Mouse (Mus musculus) hindbrain, embryonic 13.5 days (tissue): ENCODE measurements around the gene Usp49. TPM values are rescaled to one million over a fixed set of nuclear protein-coding genes. Genes with fewer than 3 reads are reported as not detected.
A peak's percentile ranks its signal among the peaks of the same experiment; 100 is the strongest.

ENCODE experiments used
- ATAC-seq: fragments of 200-750 bp; cut with Nextera tagmentation; 2 replicates; pipeline ENCODE4 v1.8.0; 2017; ENCODE audit warnings: moderate TSS enrichment; ENCODE audit not compliant: low FRiP score
- H3K27ac ChIP-seq: fragments of 300-500 bp; sonication (generic); 2 replicates; pipeline ENCODE4 v1.5.1; 2015; ENCODE audit warnings: inconsistent platforms, mild to moderate bottlenecking, moderate library complexity
- H3K27me3 ChIP-seq: fragments of 300-500 bp; sonication (generic); 2 replicates; pipeline ENCODE4 v1.6.1; 2015; ENCODE audit warnings: mild to moderate bottlenecking, inconsistent platforms
- H3K36me3 ChIP-seq: fragments of 300-500 bp; sonication (generic); 2 replicates; pipeline ENCODE4 v1.6.1; 2015; ENCODE audit warnings: mild to moderate bottlenecking, inconsistent platforms
- H3K4me1 ChIP-seq: fragments of 300-500 bp; sonication (generic); replicated peaks from 2 replicates; pipeline ENCODE4 v1.6.1; 2015; ENCODE audit warnings: inconsistent platforms
- H3K4me2 ChIP-seq: fragments of 300-500 bp; sonication (generic); 2 replicates; pipeline ENCODE4 v1.6.1; 2015; ENCODE audit warnings: inconsistent platforms, mild to moderate bottlenecking, moderate library complexity
- H3K4me3 ChIP-seq: fragments of 300-500 bp; sonication (generic); 2 replicates; pipeline ENCODE4 v1.5.1; 2015; ENCODE audit warnings: mild to moderate bottlenecking, inconsistent platforms
- H3K9ac ChIP-seq: fragments of 300-500 bp; sonication (generic); 2 replicates; pipeline ENCODE4 v1.6.1; 2015; ENCODE audit warnings: mild to moderate bottlenecking, inconsistent platforms
- H3K9me3 ChIP-seq: fragments of 300-500 bp; sonication (generic); 2 replicates; pipeline ENCODE4 v1.6.1; 2016; ENCODE audit warnings: inconsistent platforms
- WGBS: fragments of 180-500 bp; shearing (Covaris S2); methylation state at CpG from one replicate; pipeline ENCODE4 v1.1.7; 2015; 5-methylcytosine and 5-hydroxymethylcytosine counted together
- polyA plus RNA-seq: library from polyadenylated mRNA; unstranded; fragments of >200 nt; fragmentation: Nextera tagmentation; extraction: Ambion mirVana; gene quantifications from 2 replicates; pipeline ENCODE4 v1.2.1, GENCODE M21; 2015

The Usp49 gene
- polyA plus RNA-seq, 1 experiment from 2014 or later: 8.6 TPM

GRCm38 (mm10) chr17:47703556-47703955 is 73.1 kb downstream of the Usp49 start:
- H3K9ac ChIP-seq: no peak overlapping the region
- H3K4me1 ChIP-seq: 0 out of 2 replicates have a peak, but pooled peaks cover 2% of the 10 kb centered on the region
- H3K4me3 ChIP-seq: no peak overlapping the region
- no peak for ATAC-seq
- WGBS: 29% methylated on average over 20 of the region's 20 CpGs
- peaks cover 19% of the 10 kb centered on the region for H3K27me3 ChIP-seq
- no peaks in the 10 kb centered on the region for H3K9me3 ChIP-seq
- H3K36me3 ChIP-seq: peaks cover 56% of the 10 kb centered on the region
- H3K4me2 ChIP-seq: no peak overlapping the region
- H3K27ac ChIP-seq: no peak overlapping the region

GRCm38 (mm10) chr17:47704692-47705091 is 74.2 kb downstream of the Usp49 start:
- Histone ChIP-seq H3K4me3 (no peak overlapping the region), H3K27ac (no peak overlapping the region), H3K27me3 (peaks cover 19% of the 10 kb centered on the region), H3K36me3 (peaks cover 47% of the 10 kb centered on the region), H3K9ac (no peak overlapping the region), H3K9me3 (no peaks in the 10 kb centered on the region), H3K4me2 (no peak overlapping the region), H3K4me1 (0 out of 2 replicates have a peak, but pooled peaks cover 2% of the 10 kb centered on the region)
- ATAC-seq: no peak
- WGBS: 91% methylated on average over 4 of the region's 4 CpGs

GRCm38 (mm10) chr17:47706196-47706595 is 75.7 kb downstream of the Usp49 start:
- Histone ChIP-seq H3K9ac (no peak overlapping the region), H3K36me3 (peaks cover 34% of the 10 kb centered on the region), H3K4me2 (no peak overlapping the region), H3K4me1 (0 out of 2 replicates have a peak, but pooled peaks cover 2% of the 10 kb centered on the region), H3K4me3 (no peak overlapping the region), H3K27me3 (peaks cover 19% of the 10 kb centered on the region), H3K9me3 (no peaks in the 10 kb centered on the region), H3K27ac (no peak overlapping the region)
- 89% methylated on average over 1 of the region's 1 CpGs for WGBS
- ATAC-seq: no peak

GRCm38 (mm10) chr17:47707961-47708360 is 77.5 kb downstream of the Usp49 start:
- Histone ChIP-seq H3K9ac (no peak overlapping the region), H3K4me1 (no peaks in the 10 kb centered on the region), H3K27me3 (peaks cover 10% of the 10 kb centered on the region), H3K36me3 (peaks cover 17% of the 10 kb centered on the region), H3K27ac (no peak overlapping the region), H3K4me3 (no peak overlapping the region), H3K4me2 (no peak overlapping the region), H3K9me3 (no peaks in the 10 kb centered on the region)
- no peak for ATAC-seq
- 88% methylated on average over 3 of the region's 3 CpGs for WGBS

- WGBS: 82% methylated on average over 4 of the region's 4 CpGs
- Histone ChIP-seq H3K9ac (no peak overlapping the region), H3K27me3 (0 out of 2 replicates have a peak, but pooled peaks cover 4% of the 10 kb centered on the region), H3K9me3 (no peaks in the 10 kb centered on the region), H3K27ac (no peak overlapping the region), H3K4me2 (no peak overlapping the region), H3K36me3 (peaks cover 7% of the 10 kb centered on the region; the same call in 1 of the 2 replicates), H3K4me3 (no peak overlapping the region), H3K4me1 (no peaks in the 10 kb centered on the region)
- ATAC-seq: no peak
Measured at GRCm38 (mm10) chr17:47708972-47709371, 78.5 kb downstream of the Usp49 start.

- ATAC-seq: no peak
- Histone ChIP-seq H3K27ac (no peak overlapping the region), H3K4me3 (no peak overlapping the region), H3K27me3 (0 out of 2 replicates have a peak, but pooled peaks cover 4% of the 10 kb centered on the region), H3K4me1 (no peaks in the 10 kb centered on the region), H3K36me3 (peaks cover 1% of the 10 kb centered on the region; the same call in 1 of the 2 replicates), H3K4me2 (no peak overlapping the region), H3K9ac (no peak overlapping the region), H3K9me3 (no peaks in the 10 kb centered on the region)
- 79% methylated on average over 3 of the region's 3 CpGs for WGBS
Measured at GRCm38 (mm10) chr17:47710036-47710435, 79.5 kb downstream of the Usp49 start.

- Histone ChIP-seq H3K27me3 (0 out of 2 replicates have a peak, but pooled peaks cover 4% of the 10 kb centered on the region), H3K4me3 (no peak overlapping the region), H3K4me2 (no peak overlapping the region), H3K36me3 (no peaks in the 10 kb centered on the region), H3K27ac (no peak overlapping the region), H3K9ac (no peak overlapping the region), H3K9me3 (no peaks in the 10 kb centered on the region), H3K4me1 (no peaks in the 10 kb centered on the region)
- 85% methylated on average over 6 of the region's 6 CpGs for WGBS
- ATAC-seq: no peak
Measured at GRCm38 (mm10) chr17:47711883-47712282, 81.4 kb downstream of the Usp49 start.

- Histone ChIP-seq H3K9me3 (no peaks in the 10 kb centered on the region), H3K27ac (no peak overlapping the region), H3K27me3 (0 out of 2 replicates have a peak, but pooled peaks cover 4% of the 10 kb centered on the region), H3K36me3 (no peaks in the 10 kb centered on the region), H3K9ac (peak overlapping the region; percentile 40; the same call in 1 of the 2 replicates), H3K4me2 (peak overlapping the region; percentile 13; the same call in 1 of the 2 replicates), H3K4me3 (no peak overlapping the region), H3K4me1 (no peaks in the 10 kb centered on the region)
- 56% methylated on average over 11 of the region's 22 CpGs for WGBS
- ATAC-seq: peak; percentile 71
Measured at GRCm38 (mm10) chr17:47712889-47713571, 82.5 kb downstream of the Usp49 start.

GRCm38 (mm10) chr17:47715037-47715436 is 84.5 kb downstream of the Usp49 start:
- Histone ChIP-seq H3K4me2 (no peak overlapping the region), H3K4me1 (no peaks in the 10 kb centered on the region), H3K4me3 (no peak overlapping the region), H3K27ac (no peak overlapping the region), H3K9me3 (no peaks in the 10 kb centered on the region), H3K9ac (no peak overlapping the region), H3K36me3 (no peaks in the 10 kb centered on the region), H3K27me3 (0 out of 2 replicates have a peak, but pooled peaks cover 4% of the 10 kb centered on the region)
- 64% methylated on average over 3 of the region's 3 CpGs for WGBS
- ATAC-seq: no peak

- WGBS: 92% methylated on average over 4 of the region's 4 CpGs
- no peak overlapping the region for H3K4me2 ChIP-seq
Measured at GRCm38 (mm10) chr17:47721183-47721582, 90.7 kb downstream of the Usp49 start.

GRCm38 (mm10) chr17:47726566-47726965 is 96.1 kb downstream of the Usp49 start, which contains the start of gene Pgc:
TSS of gene Pgc (plus strand) at chr17:47726842.
- no peak within 1 kb of the TSS for H3K9ac ChIP-seq

More at GRCm38 (mm10) chr17:47721183-47721582, 90.7 kb downstream of the Usp49 start:
- H3K4me1 ChIP-seq: no peaks in the 10 kb centered on the region
- ATAC-seq: no peak
- no peak overlapping the region for H3K9ac ChIP-seq
- H3K9me3 ChIP-seq: no peaks in the 10 kb centered on the region
- H3K27me3 ChIP-seq: no peaks in the 10 kb centered on the region
- H3K36me3 ChIP-seq: no peaks in the 10 kb centered on the region
- H3K4me3 ChIP-seq: no peak overlapping the region
- no peak overlapping the region for H3K27ac ChIP-seq

GRCm38 (mm10) chr17:47730633-47731575 is 100.4 kb downstream of the Usp49 start:
- H3K36me3 ChIP-seq: no peaks in the 10 kb centered on the region
- H3K4me2 ChIP-seq: no peak overlapping the region
- H3K9ac ChIP-seq: no peak overlapping the region
- ATAC-seq: no peak
- H3K27me3 ChIP-seq: 0 out of 2 replicates have a peak, but pooled peaks cover 9% of the 10 kb centered on the region
- no peak overlapping the region for H3K4me3 ChIP-seq
- no peak overlapping the region for H3K27ac ChIP-seq
- H3K9me3 ChIP-seq: no peaks in the 10 kb centered on the region
- WGBS: 51% methylated on average over 24 of the region's 24 CpGs
- no peaks in the 10 kb centered on the region for H3K4me1 ChIP-seq

More at GRCm38 (mm10) chr17:47726566-47726965, 96.1 kb downstream of the Usp49 start, which contains the start of gene Pgc:
- WGBS: 78% methylated on average over 11 of the region's 11 CpGs
- no peak for ATAC-seq
- no peak within 1 kb of the TSS for H3K4me2 ChIP-seq
- no peaks in the 10 kb centered on the region for H3K36me3 ChIP-seq
- no peaks in the 10 kb centered on the region for H3K4me1 ChIP-seq
- no peaks in the 10 kb centered on the region for H3K9me3 ChIP-seq
- H3K4me3 ChIP-seq: no peak within 1 kb of the TSS
- H3K27me3 ChIP-seq: no peaks in the 10 kb centered on the region
- H3K27ac ChIP-seq: no peak within 1 kb of the TSS
